Mouse (Mus musculus) liver, embryonic 14.5 days (tissue): Measurements from ENCODE around the gene Ttc39a.

Experiments used
- CTCF ChIP-seq: IDR thresholded peaks from 2 replicates; pipeline ENCODE4 v1.5.1; 2016; ENCODE audit warnings: antibody characterized with exemption, low read depth, control low read depth
- EP300 ChIP-seq: IDR thresholded peaks from 2 replicates; pipeline ENCODE4 v1.6.1; 2016; ENCODE audit warnings: antibody characterized with exemption, low read depth

- TF ChIP-seq CTCF, result no peak
- no peak for TF ChIP-seq EP300
Observed at GRCm38 (mm10) chr4:109448531-109448930, 42.1 kb downstream of the Ttc39a start.
